Mouse (Mus musculus): ENCODE results near the gene Ank.

- TF ChIP-seq CTCF (IDR thresholded peaks at IDR 0.05; ENCODE audit: extremely low read depth, insufficient read depth, low read length) (no peak), POLR2A (IDR thresholded peaks at IDR 0.05; ENCODE audit: extremely low read depth, insufficient read depth, low read length) (no peak)
Measured at GRCm38 (mm10) chr15:27467081-27467491, 609 bp downstream of the Ank start.

Measured in cortical plate, adult 2 months (tissue).